Mouse (Mus musculus): Measurements from ENCODE around the gene Vwa2. TPM values are rescaled to one million over a fixed set of nuclear protein-coding genes. Genes with fewer than 3 reads are reported as not detected.
A peak's percentile ranks its signal among the peaks of the same experiment; 100 is the strongest.

The Vwa2 gene
- polyA plus RNA-seq, 1 experiment from 2014 or later: 0.59 TPM

DNA sequence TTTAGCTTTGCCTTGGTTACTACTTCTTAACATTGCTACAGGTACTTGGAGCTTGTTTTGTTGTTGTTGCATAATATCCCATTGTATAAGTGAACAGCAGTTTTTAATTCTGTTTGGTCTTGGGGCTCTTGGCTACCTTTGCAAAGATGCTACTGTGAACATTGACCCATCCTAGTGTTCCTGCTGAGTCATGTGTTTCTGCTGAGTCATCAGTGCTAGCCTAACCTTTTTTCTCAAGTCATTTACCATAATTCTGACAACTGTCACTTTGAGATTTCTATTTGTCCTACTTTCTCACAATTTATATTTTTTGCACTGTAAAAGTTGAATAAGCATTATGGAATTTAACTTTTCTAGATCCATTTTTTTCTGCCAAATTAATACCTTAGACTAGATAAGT is 21.5 kb upstream of the Vwa2 start:
- ATAC-seq (replicated peaks; ENCODE audit: low FRiP score): no peak
- Histone ChIP-seq H3K4me3 (ENCODE audit: low read depth, low read length) (no peak overlapping the region), H3K27me3 (replicated peaks; ENCODE audit: control insufficient read depth, insufficient read depth, low read length) (no peaks in the 10 kb centered on the region), H3K4me1 (replicated peaks; ENCODE audit: control insufficient read depth, insufficient read depth, low read length) (no peaks in the 10 kb centered on the region), H3K9me3 (ENCODE audit: control insufficient read depth, low read length) (no peaks in the 10 kb centered on the region), H3K9ac (ENCODE audit: low read depth, low read length) (no peak overlapping the region), H3K36me3 (ENCODE audit: control insufficient read depth, insufficient read depth, low read length) (no peaks in the 10 kb centered on the region), H3K4me2 (no peak overlapping the region), H3K27ac (ENCODE audit: low read depth, low read length) (no peak overlapping the region)
- no peak for DNase-seq (ENCODE audit: low spot score)

DNA sequence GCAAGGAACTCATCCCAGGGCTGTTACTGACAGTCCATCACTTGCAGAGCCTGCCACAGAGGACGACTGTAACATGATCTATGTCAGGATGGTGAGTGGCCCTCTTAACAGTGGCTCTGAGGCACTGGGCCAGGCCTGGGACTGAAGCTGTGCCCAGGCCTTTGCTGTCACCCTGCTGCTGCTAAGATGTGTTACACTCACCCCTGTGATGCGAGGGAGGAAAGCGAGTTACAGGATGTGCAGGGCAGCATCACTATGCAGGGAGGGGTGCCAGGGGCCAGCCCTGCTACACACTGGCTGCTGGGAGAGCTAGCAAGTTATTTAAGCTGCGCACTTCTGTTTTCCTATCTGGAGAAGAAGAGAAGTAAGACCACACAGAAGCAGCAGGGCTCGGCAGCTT is 17.6 kb upstream of the Vwa2 start:
- no peaks in the 10 kb centered on the region for H3K36me3 ChIP-seq (ENCODE audit: control insufficient read depth, insufficient read depth, low read length)
- H3K9me3 ChIP-seq (ENCODE audit: control insufficient read depth, low read length): no peaks in the 10 kb centered on the region
- no peak for DNase-seq (ENCODE audit: low spot score)
- H3K27me3 ChIP-seq (replicated peaks; ENCODE audit: control insufficient read depth, insufficient read depth, low read length): no peaks in the 10 kb centered on the region
- no peak overlapping the region for H3K27ac ChIP-seq (ENCODE audit: low read depth, low read length)
- 42% methylated on average over 5 of the region's 5 CpGs for WGBS
- H3K4me3 ChIP-seq (ENCODE audit: low read depth, low read length): no peak overlapping the region
- no peak overlapping the region for H3K4me2 ChIP-seq
- ATAC-seq (replicated peaks; ENCODE audit: low FRiP score): no peak
- no peaks in the 10 kb centered on the region for H3K4me1 ChIP-seq (replicated peaks; ENCODE audit: control insufficient read depth, insufficient read depth, low read length)
- H3K9ac ChIP-seq (ENCODE audit: low read depth, low read length): no peak overlapping the region

DNA sequence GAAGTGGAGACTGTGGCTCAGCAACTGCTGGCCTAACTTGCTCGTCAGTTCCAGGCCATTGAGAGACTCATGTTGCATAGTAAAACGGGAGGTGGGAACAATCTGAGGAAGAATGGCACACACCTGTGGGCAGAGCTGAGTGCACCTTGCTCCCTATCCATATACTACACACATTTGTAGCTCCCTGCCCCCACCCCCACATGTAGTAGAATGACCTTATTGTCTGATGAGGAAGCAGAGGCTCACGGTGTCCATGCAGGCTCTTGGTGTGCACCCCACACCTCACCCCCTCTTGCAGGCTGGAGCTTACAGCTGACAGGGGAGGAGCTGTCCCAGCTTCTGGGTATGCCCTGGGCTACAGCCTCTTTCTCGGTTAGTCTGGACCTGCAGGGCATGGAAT is 6.3 kb upstream of the Vwa2 start:
- ATAC-seq (replicated peaks; ENCODE audit: low FRiP score) (no peak), DNase-seq (ENCODE audit: low spot score) (no peak)
- H3K36me3 ChIP-seq (ENCODE audit: control insufficient read depth, insufficient read depth, low read length): no peaks in the 10 kb centered on the region
- no peak overlapping the region for H3K4me2 ChIP-seq
- WGBS: 57% methylated on average over 4 of the region's 4 CpGs
- H3K4me1 ChIP-seq (replicated peaks; ENCODE audit: control insufficient read depth, insufficient read depth, low read length): no peaks in the 10 kb centered on the region
- no peak overlapping the region for H3K9ac ChIP-seq (ENCODE audit: low read depth, low read length)
- no peak overlapping the region for H3K4me3 ChIP-seq (ENCODE audit: low read depth, low read length)
- no peak overlapping the region for H3K27ac ChIP-seq (ENCODE audit: low read depth, low read length)
- no peaks in the 10 kb centered on the region for H3K9me3 ChIP-seq (ENCODE audit: control insufficient read depth, low read length)
- peaks cover 13% of the 10 kb centered on the region for H3K27me3 ChIP-seq (replicated peaks; ENCODE audit: control insufficient read depth, insufficient read depth, low read length)

DNA sequence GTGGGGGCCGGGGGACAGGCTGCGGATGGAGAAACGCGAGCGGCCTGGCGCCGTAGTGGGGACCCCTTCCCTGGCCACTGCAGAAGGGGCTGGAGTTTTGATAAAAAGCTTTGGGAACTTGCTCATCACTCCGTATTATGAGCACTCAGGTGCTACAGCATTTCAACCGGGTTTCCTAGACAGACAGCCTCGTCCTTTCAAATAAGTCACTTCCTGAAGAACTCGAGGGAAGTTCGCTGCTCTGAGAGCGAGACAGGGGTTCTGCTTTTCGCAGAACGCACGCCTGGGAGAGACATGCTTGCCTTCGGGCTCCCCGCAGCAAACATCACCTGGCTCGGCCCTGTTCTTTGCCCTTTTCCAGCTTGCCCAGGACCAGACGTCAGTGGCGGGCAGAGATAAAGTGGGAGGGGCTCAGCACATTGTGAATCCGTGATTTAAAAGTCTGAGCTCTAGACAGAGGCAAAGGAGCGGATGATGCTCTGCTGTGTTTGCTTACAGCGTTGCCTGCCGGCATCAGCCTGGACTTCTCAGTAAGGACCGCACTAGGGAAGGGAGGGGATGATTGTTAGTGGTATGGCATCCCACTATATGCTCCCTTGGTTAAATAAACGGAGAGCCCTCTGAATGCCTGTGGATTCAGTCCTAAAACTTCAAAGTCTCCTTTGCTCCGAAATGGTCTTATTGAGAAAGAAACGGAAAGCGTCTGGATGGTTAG is 709 bp downstream of the Vwa2 start:
- H3K9me3 ChIP-seq (ENCODE audit: control insufficient read depth, low read length): no peaks in the 10 kb centered on the region
- no peak for DNase-seq (ENCODE audit: low spot score)
- H3K4me3 ChIP-seq (ENCODE audit: low read depth, low read length): peak overlapping the region; percentile 50
- no peak for ATAC-seq (replicated peaks; ENCODE audit: low FRiP score)
- H3K27ac ChIP-seq (ENCODE audit: low read depth, low read length): no peak overlapping the region
- H3K4me1 ChIP-seq (replicated peaks; ENCODE audit: control insufficient read depth, insufficient read depth, low read length): 0 out of 2 replicates have a peak, but pooled peaks cover 3% of the 10 kb centered on the region
- WGBS: 10% methylated on average over 30 of the region's 30 CpGs
- H3K36me3 ChIP-seq (ENCODE audit: control insufficient read depth, insufficient read depth, low read length): no peaks in the 10 kb centered on the region
- no peak overlapping the region for H3K9ac ChIP-seq (ENCODE audit: low read depth, low read length)
- H3K4me2 ChIP-seq: peak overlapping the region; percentile 76
- H3K27me3 ChIP-seq (replicated peaks; ENCODE audit: control insufficient read depth, insufficient read depth, low read length): peaks cover 62% of the 10 kb centered on the region

DNA sequence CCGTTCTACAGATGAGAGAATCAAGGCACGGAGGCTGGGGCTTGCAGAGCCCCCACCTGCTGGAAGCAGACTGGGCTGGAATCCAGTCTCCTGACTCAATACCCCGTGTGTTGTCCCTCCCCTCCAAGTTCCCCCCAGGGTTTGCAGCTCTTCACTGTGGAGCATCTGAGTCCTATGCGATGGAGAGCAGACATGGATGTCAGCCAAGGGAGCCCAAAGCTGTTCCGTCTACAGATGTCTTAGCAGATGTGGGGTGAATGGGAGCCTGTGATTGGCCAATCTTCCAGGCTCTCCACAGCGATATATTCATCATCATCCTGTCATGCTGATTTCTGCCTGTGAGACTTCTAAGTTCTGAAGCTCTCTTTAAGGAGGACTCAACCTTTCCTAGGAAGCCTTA is 3.3 kb downstream of the Vwa2 start:
- Histone ChIP-seq H3K9me3 (ENCODE audit: control insufficient read depth, low read length) (no peaks in the 10 kb centered on the region), H3K27me3 (replicated peaks; ENCODE audit: control insufficient read depth, insufficient read depth, low read length) (peaks cover 63% of the 10 kb centered on the region), H3K4me2 (no peak overlapping the region), H3K27ac (ENCODE audit: low read depth, low read length) (no peak overlapping the region), H3K9ac (ENCODE audit: low read depth, low read length) (no peak overlapping the region), H3K4me3 (ENCODE audit: low read depth, low read length) (no peak overlapping the region), H3K4me1 (replicated peaks; ENCODE audit: control insufficient read depth, insufficient read depth, low read length) (0 out of 2 replicates have a peak, but pooled peaks cover 3% of the 10 kb centered on the region), H3K36me3 (ENCODE audit: control insufficient read depth, insufficient read depth, low read length) (no peaks in the 10 kb centered on the region)
- 74% methylated on average over 6 of the region's 6 CpGs for WGBS
- DNase-seq (ENCODE audit: low spot score) (no peak), ATAC-seq (replicated peaks; ENCODE audit: low FRiP score) (no peak)

DNA sequence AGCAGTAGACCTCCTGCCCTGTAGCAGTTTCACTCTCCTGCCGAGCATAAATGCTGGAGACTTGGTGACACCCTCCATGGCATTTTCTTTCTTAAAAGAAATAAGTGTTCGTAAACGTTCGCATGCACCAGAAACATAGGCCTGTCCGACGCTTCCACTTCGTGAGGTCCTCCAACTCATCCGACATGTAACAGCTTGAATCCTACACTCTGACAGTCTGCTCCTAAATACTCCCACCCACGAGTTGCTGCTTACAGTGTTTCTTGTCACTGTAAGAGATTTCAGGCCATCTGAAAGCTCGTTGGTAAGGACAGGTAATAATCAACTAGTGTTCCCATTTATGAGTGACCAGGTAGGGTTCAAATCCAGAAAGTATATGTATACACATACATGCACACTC is 13.8 kb downstream of the Vwa2 start:
- H3K4me2 ChIP-seq: no peak overlapping the region
- DNase-seq (ENCODE audit: low spot score): no peak
- no peaks in the 10 kb centered on the region for H3K9me3 ChIP-seq (ENCODE audit: control insufficient read depth, low read length)
- H3K4me1 ChIP-seq (replicated peaks; ENCODE audit: control insufficient read depth, insufficient read depth, low read length): no peaks in the 10 kb centered on the region
- 78% methylated on average over 10 of the region's 10 CpGs for WGBS
- H3K36me3 ChIP-seq (ENCODE audit: control insufficient read depth, insufficient read depth, low read length): no peaks in the 10 kb centered on the region
- no peaks in the 10 kb centered on the region for H3K27me3 ChIP-seq (replicated peaks; ENCODE audit: control insufficient read depth, insufficient read depth, low read length)
- no peak for ATAC-seq (replicated peaks; ENCODE audit: low FRiP score)
- no peak overlapping the region for H3K4me3 ChIP-seq (ENCODE audit: low read depth, low read length)
- H3K9ac ChIP-seq (ENCODE audit: low read depth, low read length): no peak overlapping the region
- H3K27ac ChIP-seq (ENCODE audit: low read depth, low read length): no peak overlapping the region

DNA sequence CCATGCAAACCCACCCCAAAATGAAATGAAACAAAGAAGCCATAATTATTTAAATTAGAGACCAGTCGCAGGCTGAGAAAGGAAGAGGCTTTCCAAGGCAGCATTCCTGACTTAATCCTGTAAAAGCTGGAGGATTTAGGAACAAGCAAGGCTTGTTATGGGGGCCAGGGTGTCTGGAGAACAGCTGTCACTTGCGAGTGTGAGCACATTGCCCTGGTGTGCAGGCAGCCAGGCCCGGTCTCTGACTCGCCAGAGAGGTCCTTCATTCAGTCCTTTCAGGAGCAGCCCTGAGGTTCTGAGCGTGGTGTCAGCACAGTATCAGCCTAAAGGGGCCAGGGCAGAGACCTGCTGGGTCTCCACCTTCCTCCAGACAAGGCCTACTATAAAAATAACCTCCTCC is 14.6 kb downstream of the Vwa2 start:
- Histone ChIP-seq H3K9ac (ENCODE audit: low read depth, low read length) (no peak overlapping the region), H3K27ac (ENCODE audit: low read depth, low read length) (no peak overlapping the region), H3K4me1 (replicated peaks; ENCODE audit: control insufficient read depth, insufficient read depth, low read length) (no peaks in the 10 kb centered on the region), H3K4me2 (no peak overlapping the region), H3K27me3 (replicated peaks; ENCODE audit: control insufficient read depth, insufficient read depth, low read length) (no peaks in the 10 kb centered on the region), H3K4me3 (ENCODE audit: low read depth, low read length) (no peak overlapping the region), H3K9me3 (ENCODE audit: control insufficient read depth, low read length) (no peaks in the 10 kb centered on the region), H3K36me3 (ENCODE audit: control insufficient read depth, insufficient read depth, low read length) (no peaks in the 10 kb centered on the region)
- DNase-seq (ENCODE audit: low spot score) (no peak), ATAC-seq (replicated peaks; ENCODE audit: low FRiP score) (no peak)
- WGBS: 63% methylated on average over 5 of the region's 5 CpGs

DNA sequence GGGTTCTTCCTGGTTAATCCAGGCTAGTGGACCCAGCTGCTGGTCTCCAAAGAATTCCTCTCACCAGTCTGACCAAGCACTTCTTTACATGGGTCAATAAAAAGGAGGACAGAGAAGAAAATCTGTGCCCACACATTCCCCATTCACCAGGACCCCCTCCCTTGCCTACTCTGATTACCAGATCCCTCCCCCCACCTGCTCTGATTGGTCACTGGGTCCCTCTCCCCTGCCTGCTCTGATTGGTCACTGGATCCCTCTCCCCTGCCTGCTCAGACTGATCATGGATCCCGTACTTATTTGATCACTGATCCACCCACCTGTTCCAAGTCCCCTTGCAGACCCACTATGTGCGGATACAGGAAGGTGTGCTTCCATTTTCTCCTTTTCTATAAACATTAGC is 17.4 kb downstream of the Vwa2 start:
- no peak overlapping the region for H3K27ac ChIP-seq (ENCODE audit: low read depth, low read length)
- H3K4me3 ChIP-seq (ENCODE audit: low read depth, low read length): no peak overlapping the region
- no peaks in the 10 kb centered on the region for H3K36me3 ChIP-seq (ENCODE audit: control insufficient read depth, insufficient read depth, low read length)
- DNase-seq (ENCODE audit: low spot score): no peak
- 43% methylated on average over 2 of the region's 2 CpGs for WGBS
- H3K9ac ChIP-seq (ENCODE audit: low read depth, low read length): no peak overlapping the region
- no peaks in the 10 kb centered on the region for H3K9me3 ChIP-seq (ENCODE audit: control insufficient read depth, low read length)
- no peak overlapping the region for H3K4me2 ChIP-seq
- ATAC-seq (replicated peaks; ENCODE audit: low FRiP score): no peak
- H3K4me1 ChIP-seq (replicated peaks; ENCODE audit: control insufficient read depth, insufficient read depth, low read length): no peaks in the 10 kb centered on the region
- no peaks in the 10 kb centered on the region for H3K27me3 ChIP-seq (replicated peaks; ENCODE audit: control insufficient read depth, insufficient read depth, low read length)

DNA sequence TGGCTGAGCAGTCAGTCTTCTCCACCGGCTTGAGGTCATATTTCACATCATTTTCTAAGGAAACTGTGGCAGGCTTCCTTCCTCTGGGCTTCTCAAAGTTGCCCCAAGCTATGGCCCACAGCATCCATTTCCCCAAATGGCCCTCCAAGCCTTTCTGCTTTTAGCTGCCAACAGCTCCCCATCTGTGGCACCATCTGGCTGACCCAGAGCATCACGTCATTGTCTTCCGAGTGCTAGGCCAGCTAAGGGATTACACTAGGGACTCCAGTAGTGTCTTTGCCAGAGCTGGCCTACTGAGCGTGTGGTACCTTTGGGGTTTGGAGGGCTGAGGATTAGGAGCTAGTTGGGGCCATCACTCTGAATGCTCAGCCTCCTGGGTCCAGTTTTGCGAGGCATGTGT is 18.5 kb downstream of the Vwa2 start:
- DNase-seq (ENCODE audit: low spot score): no peak
- no peak overlapping the region for H3K27ac ChIP-seq (ENCODE audit: low read depth, low read length)
- H3K4me2 ChIP-seq: no peak overlapping the region
- WGBS: 81% methylated on average over 5 of the region's 5 CpGs
- ATAC-seq (replicated peaks; ENCODE audit: low FRiP score): no peak
- H3K4me1 ChIP-seq (replicated peaks; ENCODE audit: control insufficient read depth, insufficient read depth, low read length): no peaks in the 10 kb centered on the region
- no peak overlapping the region for H3K9ac ChIP-seq (ENCODE audit: low read depth, low read length)
- no peaks in the 10 kb centered on the region for H3K36me3 ChIP-seq (ENCODE audit: control insufficient read depth, insufficient read depth, low read length)
- no peaks in the 10 kb centered on the region for H3K9me3 ChIP-seq (ENCODE audit: control insufficient read depth, low read length)
- H3K27me3 ChIP-seq (replicated peaks; ENCODE audit: control insufficient read depth, insufficient read depth, low read length): no peaks in the 10 kb centered on the region
- no peak overlapping the region for H3K4me3 ChIP-seq (ENCODE audit: low read depth, low read length)

Measured in liver, embryonic 11.5 days (tissue).